Mouse (Mus musculus) layer of hippocampus, adult 9-11 months (tissue): Measurements from ENCODE around the gene Pex10.
"Not testable (repeated sequence)": the region's sequence is repeated elsewhere in the genome, so short reads cannot be mapped to it uniquely, and the experiment has no call there.

Experiments
- DNase-seq: peaks from one replicate; pipeline ENCODE4 v3.0.0; 2022

The Pex10 gene

GRCm38 (mm10) chr4:155065970-155066833 is 614 bp upstream of the Pex10 start:
- DNase-seq, result peak; percentile 88

GRCm38 (mm10) chr4:155068357-155068972 is 1.6 kb downstream of the Pex10 start:
- DNase-seq, result no peak

GRCm38 (mm10) chr4:155069191-155069590 is 2.4 kb downstream of the Pex10 start:
- peak; percentile 55 for DNase-seq

- no peak for DNase-seq
Measured at GRCm38 (mm10) chr4:155070199-155070598, 3.4 kb downstream of the Pex10 start.

GRCm38 (mm10) chr4:155070921-155071320 is 4.1 kb downstream of the Pex10 start:
- no peak for DNase-seq

GRCm38 (mm10) chr4:155074418-155074817 is 7.6 kb downstream of the Pex10 start:
- DNase-seq, result no peak

GRCm38 (mm10) chr4:155075137-155075536 is 8.3 kb downstream of the Pex10 start:
- DNase-seq, result no peak

GRCm38 (mm10) chr4:155075813-155076212 is 9.0 kb downstream of the Pex10 start:
- DNase-seq, result no peak

- no peak for DNase-seq
Measured at GRCm38 (mm10) chr4:155076677-155077076, 9.9 kb downstream of the Pex10 start.

- not testable (repeated sequence) for DNase-seq
Measured at GRCm38 (mm10) chr4:155078808-155079207, 12.0 kb downstream of the Pex10 start.

- no peak for DNase-seq
Measured at GRCm38 (mm10) chr4:155079666-155080065, 12.8 kb downstream of the Pex10 start.

- no peak for DNase-seq
Measured at GRCm38 (mm10) chr4:155083553-155083952, 16.7 kb downstream of the Pex10 start.

- no peak for DNase-seq
Measured at GRCm38 (mm10) chr4:155084351-155084750, 17.5 kb downstream of the Pex10 start.

GRCm38 (mm10) chr4:155085206-155086107 is 18.6 kb downstream of the Pex10 start:
- no peak for DNase-seq

GRCm38 (mm10) chr4:155086108-155087024 is 19.6 kb downstream of the Pex10 start, which contains the start of the genes Rer1 and Morn1:
TSS of gene Rer1 (minus strand) at chr4:155086382.
TSS of gene Morn1 (plus strand) at chr4:155086577.
- DNase-seq, result peak; percentile 100

- no peak for DNase-seq
Measured at GRCm38 (mm10) chr4:155089241-155089640, 22.4 kb downstream of the Pex10 start.

- DNase-seq, result no peak
Measured at GRCm38 (mm10) chr4:155090147-155090546, 23.3 kb downstream of the Pex10 start.

GRCm38 (mm10) chr4:155090688-155091449 is 24.1 kb downstream of the Pex10 start:
- DNase-seq, result no peak

- no peak for DNase-seq
Measured at GRCm38 (mm10) chr4:155092718-155093430, 26.1 kb downstream of the Pex10 start.

GRCm38 (mm10) chr4:155093431-155094149 is 26.8 kb downstream of the Pex10 start:
- no peak for DNase-seq
